Mouse (Mus musculus): ENCODE data around the gene Dpm3.

DNA sequence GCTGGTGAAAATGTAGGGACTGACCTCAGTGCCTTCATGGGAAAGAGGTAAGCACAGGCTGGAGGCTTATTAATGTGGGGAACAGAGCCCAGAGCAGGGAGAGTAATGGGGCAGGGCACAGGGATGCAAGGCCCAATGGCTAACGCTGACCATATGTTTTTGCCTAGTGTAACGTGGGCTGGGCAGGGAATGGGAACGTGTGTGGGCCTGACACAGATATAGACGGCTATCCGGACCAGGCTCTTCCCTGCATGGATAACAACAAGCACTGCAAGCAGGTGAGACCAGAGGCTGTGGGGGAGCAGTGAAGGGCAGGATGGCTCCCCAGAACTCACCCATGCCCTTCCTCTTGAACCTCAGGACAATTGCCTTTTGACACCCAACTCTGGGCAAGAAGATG, 38.0 kb upstream of the Dpm3 start:
- TF ChIP-seq CTCF (IDR thresholded peaks at IDR 0.05; ENCODE audit: extremely low read depth, insufficient read depth, insufficient read length, insufficient replicate concordance) (no peak), POLR2A (IDR thresholded peaks at IDR 0.05; ENCODE audit: low read depth, low read length) (no peak)

Data from spleen, adult 2 months (tissue).